Mouse (Mus musculus) heart, embryonic 14.5 days (tissue): ENCODE data around the gene Nfxl1. TPM values are rescaled to one million over a fixed set of nuclear protein-coding genes. Genes with fewer than 3 reads are reported as not detected.
"Not testable (repeated sequence)": the region's sequence is repeated elsewhere in the genome, so short reads cannot be mapped to it uniquely, and the experiment has no call there.

Source experiments
- ATAC-seq: fragments of 200-750 bp; cut with Nextera tagmentation; 2 replicates; pipeline ENCODE4 v1.8.0; 2017; ENCODE audit warnings: low read depth, moderate TSS enrichment; ENCODE audit not compliant: insufficient number of reproducible peaks, insufficient read depth, low FRiP score
- H3K27ac ChIP-seq, 2 experiments: fragments of 200-500 bp in 1 of 2; fragments of 300-500 bp in 1 of 2; sonication (generic) in 1 of 2; replicated peaks in 1 of 2; 2 replicates each; pipeline ENCODE4 v1.5.1; 2012 to 2014; ENCODE audit warnings: low read depth in 2 of 2, low read length in 2 of 2, control low read depth in 1 of 2, mild to moderate bottlenecking in 1 of 2, mixed read lengths in 1 of 2; ENCODE audit not compliant: control insufficient read depth in 1 of 2, insufficient read depth in 1 of 2
- H3K27me3 ChIP-seq: fragments of 300-500 bp; sonication (generic); 2 replicates; pipeline ENCODE4 v1.6.1; 2014; ENCODE audit warnings: mild to moderate bottlenecking, low read length, control low read depth; ENCODE audit not compliant: control insufficient read depth, insufficient read depth
- H3K36me3 ChIP-seq: fragments of 300-500 bp; sonication (generic); 2 replicates; pipeline ENCODE4 v1.6.1; 2014; ENCODE audit warnings: mild to moderate bottlenecking, control low read depth, low read length, mixed read lengths; ENCODE audit not compliant: control insufficient read depth, insufficient read depth
- H3K4me1 ChIP-seq, 2 experiments: fragments of 200-500 bp in 1 of 2; fragments of 300-500 bp in 1 of 2; sonication (generic) in 1 of 2; 2 replicates each; pipeline ENCODE4 v1.6.1; 2012 to 2014; ENCODE audit warnings: low read length in 2 of 2, control low read depth in 1 of 2, mixed read lengths in 1 of 2; ENCODE audit not compliant: control insufficient read depth in 2 of 2, insufficient read depth in 2 of 2
- H3K4me2 ChIP-seq: fragments of 300-500 bp; sonication (generic); 2 replicates; pipeline ENCODE4 v1.6.1; 2014; ENCODE audit warnings: mild to moderate bottlenecking, low read length
- H3K4me3 ChIP-seq, 2 experiments: fragments of 200-500 bp in 1 of 2; fragments of 300-500 bp in 1 of 2; sonication (generic) in 1 of 2; 2 replicates each; pipeline ENCODE4 v1.5.1; 2012 to 2014; ENCODE audit warnings: low read length in 2 of 2, mild to moderate bottlenecking in 2 of 2, control low read depth in 1 of 2, low read depth in 1 of 2, moderate library complexity in 1 of 2; ENCODE audit not compliant: control insufficient read depth in 1 of 2, insufficient read depth in 1 of 2
- H3K9ac ChIP-seq: fragments of 300-500 bp; sonication (generic); 2 replicates; pipeline ENCODE4 v1.6.1; 2014; ENCODE audit warnings: mild to moderate bottlenecking, low read length
- H3K9me3 ChIP-seq: fragments of 300-500 bp; sonication (generic); 2 replicates; pipeline ENCODE4 v1.6.1; 2016; ENCODE audit warnings: low read length, control low read depth; ENCODE audit not compliant: control insufficient read depth
- WGBS: fragments of 180-500 bp; shearing (Covaris S2); extraction: QIAGEN DNeasy Blood & Tissue Kit; methylation state at CpG from one replicate; pipeline ENCODE4 v1.1.7; 2014; 5-methylcytosine and 5-hydroxymethylcytosine counted together
- polyA plus RNA-seq: library from polyadenylated mRNA; unstranded; fragments of >200 nt; fragmentation: Nextera tagmentation; extraction: Ambion mirVana; gene quantifications from 2 replicates; pipeline ENCODE4 v1.2.1, GENCODE M21; 2014

Nfxl1 gene
- polyA plus RNA-seq, 1 experiment from 2014 or later = 14.3 TPM

- not testable (repeated sequence) for H3K27ac ChIP-seq, H3K9me3 ChIP-seq, H3K4me1 ChIP-seq, H3K36me3 ChIP-seq, ATAC-seq
- 8% methylated on average over 52 of the region's 73 CpGs for WGBS
- Histone ChIP-seq H3K4me3 (peak overlapping the region; percentile 36 to 44), H3K4me2 (peak overlapping the region; percentile 86), H3K9ac (peak overlapping the region; percentile 52; the same call in 1 of the 2 replicates), H3K27me3 (peaks cover 22% of the 10 kb centered on the region; the same call in 1 of the 2 replicates)
These were observed 20.8 kb upstream of the Nfxl1 start for GRCm38 (mm10) chr5:72580088-72580969.

GRCm38 (mm10) chr5:72579599-72579998 lies 20.1 kb upstream of the Nfxl1 start:
- H3K9me3 ChIP-seq, ATAC-seq, H3K4me3 ChIP-seq, H3K36me3 ChIP-seq, H3K27ac ChIP-seq, H3K9ac ChIP-seq, H3K4me1 ChIP-seq, H3K4me2 ChIP-seq: not testable (repeated sequence)
- WGBS = 77% methylated on average over 10 of the region's 10 CpGs
- peaks cover 22% of the 10 kb centered on the region; the same call in 1 of the 2 replicates for H3K27me3 ChIP-seq

- Histone ChIP-seq H3K4me3 (no peak overlapping the region), H3K4me1 (no peaks in the 10 kb centered on the region)
These were observed 6.1 kb upstream of the Nfxl1 start for GRCm38 (mm10) chr5:72565621-72566020.

GRCm38 (mm10) chr5:72563183-72563582 lies 3.7 kb upstream of the Nfxl1 start:
- WGBS = 19% methylated on average over 2 of the region's 2 CpGs
- H3K4me1 ChIP-seq, H3K9me3 ChIP-seq, H3K36me3 ChIP-seq, H3K27ac ChIP-seq, H3K4me3 ChIP-seq, H3K9ac ChIP-seq, H3K27me3 ChIP-seq, ATAC-seq, H3K4me2 ChIP-seq: not testable (repeated sequence)

More at GRCm38 (mm10) chr5:72565621-72566020, 6.1 kb upstream of the Nfxl1 start:
- Histone ChIP-seq H3K4me2 (no peak overlapping the region), H3K27me3 (no peaks in the 10 kb centered on the region), H3K27ac (no peak overlapping the region), H3K9me3 (0 out of 2 replicates have a peak, but pooled peaks cover 6% of the 10 kb centered on the region), H3K9ac (no peak overlapping the region), H3K36me3 (no peaks in the 10 kb centered on the region)
- WGBS = 86% methylated on average over 5 of the region's 5 CpGs
- ATAC-seq = no peak

GRCm38 (mm10) chr5:72560976-72561628 lies 1.6 kb upstream of the Nfxl1 start:
- peaks cover 2 to 7% of the 10 kb centered on the region in 2 experiments; a peak in 3 of 4 replicates for H3K4me1 ChIP-seq
- no peak overlapping the region for H3K9ac ChIP-seq
- no peak overlapping the region for H3K4me3 ChIP-seq
- H3K27ac ChIP-seq = no peak overlapping the region
- WGBS = 46% methylated on average over 3 of the region's 3 CpGs
- no peaks in the 10 kb centered on the region for H3K9me3 ChIP-seq
- no peak for ATAC-seq
- H3K4me2 ChIP-seq = no peak overlapping the region
- peaks cover 3% of the 10 kb centered on the region for H3K36me3 ChIP-seq
- H3K27me3 ChIP-seq = no peaks in the 10 kb centered on the region

GRCm38 (mm10) chr5:72558716-72559526 lies 563 bp downstream of the Nfxl1 start:
- peak overlapping the region; percentile 91 for H3K9ac ChIP-seq
- ATAC-seq = peak; percentile 75
- peak overlapping the region; percentile 97 for H3K4me2 ChIP-seq
- no peaks in the 10 kb centered on the region for H3K27me3 ChIP-seq
- whole genome bisulfite sequencing = under 1% methylated on average over 57 of the region's 57 CpGs
- H3K36me3 ChIP-seq = peaks cover 17% of the 10 kb centered on the region
- peak overlapping the region; percentile 77 to 93 for H3K4me3 ChIP-seq
- peak overlapping the region in 1 of 2 experiments; percentile 73; a peak in 2 of 4 replicates for H3K27ac ChIP-seq
- peaks cover 2 to 10% of the 10 kb centered on the region in 2 experiments; a peak in 3 of 4 replicates for H3K4me1 ChIP-seq
- H3K9me3 ChIP-seq = no peaks in the 10 kb centered on the region

- H3K9me3 ChIP-seq = no peaks in the 10 kb centered on the region
- no peak overlapping the region for H3K4me3 ChIP-seq
- H3K27me3 ChIP-seq = no peaks in the 10 kb centered on the region
- no peak for ATAC-seq
- no peak overlapping the region for H3K27ac ChIP-seq
- no peak overlapping the region for H3K9ac ChIP-seq
- peaks cover 2 to 10% of the 10 kb centered on the region in 2 experiments; a peak in 3 of 4 replicates for H3K4me1 ChIP-seq
- H3K4me2 ChIP-seq = no peak overlapping the region
- 93% methylated on average over 3 of the region's 3 CpGs for WGBS
- peaks cover 34% of the 10 kb centered on the region for H3K36me3 ChIP-seq
These were observed 3.2 kb downstream of the Nfxl1 start for GRCm38 (mm10) chr5:72556245-72556644.
